Mouse (Mus musculus) hindbrain, embryonic 11.5 days (tissue): Measurements from ENCODE around the gene Ush2a. TPM values are rescaled to one million over a fixed set of nuclear protein-coding genes. Genes with fewer than 3 reads are reported as not detected.

Experiments used
- ATAC-seq: fragments of 200-750 bp; cut with Nextera tagmentation; 2 replicates; pipeline ENCODE4 v1.8.0; 2017; ENCODE audit warnings: mild to moderate bottlenecking, moderate TSS enrichment, moderate library complexity; ENCODE audit not compliant: low FRiP score
- DNase-seq: peaks from one replicate; pipeline ENCODE4 v3.0.0-alpha.2; 2015; ENCODE audit warnings: low spot score
- H3K27ac ChIP-seq: fragments of 300-500 bp; sonication (generic); 2 replicates; pipeline ENCODE4 v1.5.1; 2014; ENCODE audit warnings: mild to moderate bottlenecking, low read depth, low read length
- H3K27me3 ChIP-seq: fragments of 300-500 bp; sonication (generic); 2 replicates; pipeline ENCODE4 v1.6.1; 2014; ENCODE audit warnings: mild to moderate bottlenecking, low read length, moderate library complexity, mixed read lengths; ENCODE audit not compliant: control insufficient read depth, insufficient read depth
- H3K36me3 ChIP-seq: fragments of 300-500 bp; sonication (generic); 2 replicates; pipeline ENCODE4 v1.6.1; 2014; ENCODE audit warnings: mild to moderate bottlenecking, low read length, moderate library complexity, mixed read lengths; ENCODE audit not compliant: control insufficient read depth, insufficient read depth
- H3K4me1 ChIP-seq: fragments of 300-500 bp; sonication (generic); replicated peaks from 2 replicates; pipeline ENCODE4 v1.6.1; 2014; ENCODE audit warnings: low read length, mixed read lengths; ENCODE audit not compliant: control insufficient read depth, insufficient read depth
- H3K4me2 ChIP-seq: fragments of 300-500 bp; sonication (generic); replicated peaks from 2 replicates; pipeline ENCODE4 v1.6.1; 2014; ENCODE audit warnings: mild to moderate bottlenecking, low read depth, low read length
- H3K4me3 ChIP-seq: fragments of 300-500 bp; sonication (generic); 2 replicates; pipeline ENCODE4 v1.5.1; 2014; ENCODE audit warnings: low read depth, low read length
- H3K9ac ChIP-seq: fragments of 300-500 bp; sonication (generic); 2 replicates; pipeline ENCODE4 v1.6.1; 2014; ENCODE audit warnings: low read depth, low read length
- H3K9me3 ChIP-seq: fragments of 300-500 bp; sonication (generic); 2 replicates; pipeline ENCODE4 v1.6.1; 2016; ENCODE audit warnings: low read length; ENCODE audit not compliant: control insufficient read depth
- WGBS: fragments of 180-500 bp; shearing (Covaris S2); extraction: QIAGEN DNeasy Blood & Tissue Kit; methylation state at CpG from one replicate; pipeline ENCODE4 v1.1.7; 2014; 5-methylcytosine and 5-hydroxymethylcytosine counted together
- polyA plus RNA-seq: library from polyadenylated mRNA; unstranded; fragments of >200 nt; fragmentation: Nextera tagmentation; extraction: Ambion mirVana; gene quantifications from 2 replicates; pipeline ENCODE4 v1.2.1, GENCODE M21; 2014

Gene Ush2a
- polyA plus RNA-seq, 1 experiment from 2014 or later = 0.26 TPM

- H3K27me3 ChIP-seq = no peaks in the 10 kb centered on the region
- no peak overlapping the region for H3K4me2 ChIP-seq
- no peaks in the 10 kb centered on the region for H3K4me1 ChIP-seq
- no peak overlapping the region for H3K4me3 ChIP-seq
- no peak for DNase-seq
- no peak overlapping the region for H3K9ac ChIP-seq
- ATAC-seq = no peak
- peaks cover 10% of the 10 kb centered on the region; the same call in 1 of the 2 replicates for H3K36me3 ChIP-seq
- no peak overlapping the region for H3K27ac ChIP-seq
- 88% methylated on average over 6 of the region's 6 CpGs for WGBS
- no peaks in the 10 kb centered on the region for H3K9me3 ChIP-seq
Measured at GRCm38 (mm10) chr1:188973078-188973477, 711.3 kb downstream of the Ush2a start.

DNA sequence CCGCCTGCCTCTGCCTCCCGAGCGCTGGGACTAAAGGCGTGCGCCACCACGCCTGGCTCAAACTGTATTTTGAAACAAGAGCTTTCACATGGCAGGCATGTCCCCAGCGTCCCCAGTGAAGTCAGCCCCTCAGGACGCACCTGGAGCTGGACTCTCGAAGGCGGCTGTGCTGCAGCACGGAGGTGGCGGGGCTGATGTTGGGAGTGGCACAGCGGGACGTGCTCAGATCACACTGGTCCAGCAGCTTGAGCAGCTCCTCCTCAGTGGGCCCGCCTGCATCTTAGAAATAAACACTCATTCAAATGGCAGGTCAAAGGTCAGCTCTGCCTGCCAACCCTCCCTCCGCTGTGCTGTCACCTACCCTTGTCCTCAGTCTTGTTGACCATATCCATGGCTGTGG lies 712.1 kb downstream of the Ush2a start:
- no peak overlapping the region for H3K4me2 ChIP-seq

DNA sequence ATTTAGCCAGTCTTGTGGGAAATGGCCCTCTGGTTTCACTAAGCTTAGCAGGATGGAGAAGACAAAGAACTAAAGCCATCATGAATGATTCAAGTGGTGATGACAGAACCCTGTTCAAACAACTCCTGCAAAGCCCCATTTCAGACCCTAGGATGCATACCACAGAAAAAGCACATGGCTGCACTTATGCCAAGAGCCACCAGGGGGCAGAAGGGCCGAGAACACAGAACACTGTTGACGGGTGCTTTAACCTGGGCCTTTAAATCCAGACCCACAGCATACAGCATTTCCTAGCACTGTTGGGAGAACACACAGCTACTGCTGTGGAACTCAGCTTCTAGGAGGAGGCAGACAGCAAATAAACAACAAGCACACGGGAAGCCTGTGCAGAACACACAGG lies 718.2 kb downstream of the Ush2a start:
- 28% methylated on average over 3 of the region's 3 CpGs for WGBS
- ATAC-seq = 0 out of 2 replicates have a peak, but pooled peaks have one; percentile 43
- no peak overlapping the region for H3K27ac ChIP-seq
- no peaks in the 10 kb centered on the region for H3K27me3 ChIP-seq
- DNase-seq = peak; percentile 85
- H3K36me3 ChIP-seq = peaks cover 7% of the 10 kb centered on the region; the same call in 1 of the 2 replicates
- H3K4me1 ChIP-seq = no peaks in the 10 kb centered on the region
- no peak overlapping the region for H3K4me2 ChIP-seq
- no peaks in the 10 kb centered on the region for H3K9me3 ChIP-seq
- H3K4me3 ChIP-seq = no peak overlapping the region
- H3K9ac ChIP-seq = no peak overlapping the region

More for the DNA sequence above, 712.1 kb downstream of the Ush2a start:
- no peak for ATAC-seq
- no peaks in the 10 kb centered on the region for H3K9me3 ChIP-seq
- H3K9ac ChIP-seq = no peak overlapping the region
- no peak overlapping the region for H3K4me3 ChIP-seq
- WGBS = 87% methylated on average over 16 of the region's 16 CpGs
- H3K27me3 ChIP-seq = no peaks in the 10 kb centered on the region
- no peaks in the 10 kb centered on the region for H3K4me1 ChIP-seq
- H3K27ac ChIP-seq = no peak overlapping the region
- DNase-seq = no peak
- peaks cover 13% of the 10 kb centered on the region; the same call in 1 of the 2 replicates for H3K36me3 ChIP-seq

GRCm38 (mm10) chr1:188993218-188993617 lies 731.4 kb downstream of the Ush2a start:
- 31% methylated on average over 4 of the region's 4 CpGs for WGBS
- Histone ChIP-seq H3K27me3 (no peaks in the 10 kb centered on the region), H3K4me2 (no peak overlapping the region), H3K36me3 (0 out of 2 replicates have a peak, but pooled peaks cover 6% of the 10 kb centered on the region), H3K9me3 (no peaks in the 10 kb centered on the region), H3K27ac (no peak overlapping the region), H3K9ac (no peak overlapping the region), H3K4me3 (no peak overlapping the region), H3K4me1 (no peaks in the 10 kb centered on the region)
- peak; percentile 69 for DNase-seq
- ATAC-seq = no peak

DNA sequence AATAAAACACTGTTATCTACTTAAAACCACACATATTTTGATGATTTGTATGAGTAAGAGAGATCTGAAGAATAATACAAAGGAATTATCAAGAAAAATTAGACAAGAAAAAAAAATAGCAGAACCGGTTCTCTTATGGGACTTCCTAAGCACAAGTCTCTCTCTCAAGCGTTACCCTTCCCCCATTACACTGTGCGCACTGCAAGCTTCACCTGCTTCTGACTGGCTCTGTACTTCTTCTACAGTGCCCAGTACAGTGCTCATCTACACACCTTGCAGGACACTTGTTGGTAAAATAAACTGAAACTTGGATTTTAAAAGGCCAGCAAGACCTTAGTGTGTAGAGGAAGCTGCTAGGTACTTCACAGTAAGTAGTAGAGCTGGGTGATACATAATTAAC lies 736.1 kb downstream of the Ush2a start:
- ATAC-seq (no peak), DNase-seq (no peak)
- Histone ChIP-seq H3K9ac (no peak overlapping the region), H3K36me3 (0 out of 2 replicates have a peak, but pooled peaks cover 2% of the 10 kb centered on the region), H3K4me1 (no peaks in the 10 kb centered on the region), H3K4me3 (no peak overlapping the region), H3K27ac (no peak overlapping the region), H3K4me2 (no peak overlapping the region), H3K27me3 (no peaks in the 10 kb centered on the region), H3K9me3 (no peaks in the 10 kb centered on the region)
- WGBS = 93% methylated on average over 3 of the region's 3 CpGs

- 90% methylated on average over 10 of the region's 10 CpGs for WGBS
- no peaks in the 10 kb centered on the region for H3K9me3 ChIP-seq
- no peak for ATAC-seq
- H3K9ac ChIP-seq = no peak overlapping the region
- H3K27ac ChIP-seq = no peak overlapping the region
- H3K27me3 ChIP-seq = no peaks in the 10 kb centered on the region
- no peak overlapping the region for H3K4me3 ChIP-seq
- H3K4me2 ChIP-seq = no peak overlapping the region
- 0 out of 2 replicates have a peak, but pooled peaks cover 2% of the 10 kb centered on the region for H3K36me3 ChIP-seq
- no peak for DNase-seq
- no peaks in the 10 kb centered on the region for H3K4me1 ChIP-seq
Measured at GRCm38 (mm10) chr1:188999981-189000380, 738.2 kb downstream of the Ush2a start.

GRCm38 (mm10) chr1:189001815-189002214 lies 740.0 kb downstream of the Ush2a start:
- no peak for ATAC-seq
- 0 out of 2 replicates have a peak, but pooled peaks cover 1% of the 10 kb centered on the region for H3K36me3 ChIP-seq

DNA sequence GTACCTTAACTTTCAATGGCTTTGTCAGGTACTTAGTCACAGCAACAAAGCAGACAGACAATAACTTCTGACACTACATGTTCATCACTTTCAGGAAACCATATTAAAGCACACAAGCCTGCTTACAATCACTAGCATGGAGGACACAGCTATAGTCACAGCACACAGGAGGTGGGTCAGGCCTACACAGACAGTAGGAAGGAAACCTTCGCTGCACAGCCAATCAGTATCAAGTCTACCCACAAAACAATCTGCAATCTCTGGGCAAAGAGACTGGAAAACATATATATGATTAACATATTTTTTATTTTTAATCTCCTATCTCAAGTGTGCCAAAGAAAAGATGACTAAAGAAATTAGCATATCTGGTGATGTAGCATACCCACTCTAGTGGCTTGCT lies 743.0 kb downstream of the Ush2a start:
- Histone ChIP-seq H3K27ac (no peak overlapping the region), H3K36me3 (no peaks in the 10 kb centered on the region), H3K4me1 (no peaks in the 10 kb centered on the region; the same call in 1 of the 2 replicates), H3K4me3 (no peak overlapping the region), H3K4me2 (no peak overlapping the region), H3K9me3 (no peaks in the 10 kb centered on the region), H3K27me3 (no peaks in the 10 kb centered on the region), H3K9ac (no peak overlapping the region)
- no peak for ATAC-seq
- 100% methylated on average over 1 of the region's 1 CpGs for WGBS
- no peak for DNase-seq

More at GRCm38 (mm10) chr1:189001815-189002214, 740.0 kb downstream of the Ush2a start:
- Histone ChIP-seq H3K4me3 (no peak overlapping the region), H3K4me1 (no peaks in the 10 kb centered on the region; the same call in 1 of the 2 replicates), H3K27ac (no peak overlapping the region), H3K9ac (no peak overlapping the region), H3K27me3 (no peaks in the 10 kb centered on the region), H3K9me3 (no peaks in the 10 kb centered on the region), H3K4me2 (no peak overlapping the region)
- 90% methylated on average over 12 of the region's 12 CpGs for WGBS
- DNase-seq = no peak

DNA sequence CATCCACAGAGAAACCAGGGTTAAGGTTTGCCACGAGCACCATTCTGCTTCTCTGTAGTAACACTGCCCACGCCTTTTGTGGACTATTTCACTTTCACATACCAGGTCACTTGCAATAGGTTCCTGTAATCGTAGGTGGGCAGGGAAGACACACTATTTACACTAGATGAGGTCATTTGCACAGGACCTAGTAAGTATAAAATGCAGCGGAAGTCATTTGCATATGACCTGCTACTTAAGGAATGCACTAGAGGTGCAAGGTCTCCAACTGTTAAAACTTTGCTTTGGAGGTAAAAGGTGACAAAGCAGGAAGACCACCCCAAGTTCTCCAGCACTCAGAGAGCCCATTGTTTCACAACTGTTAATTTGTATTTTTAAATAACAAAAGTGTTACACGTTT lies 744.4 kb downstream of the Ush2a start:
- peak overlapping the region; percentile 92; the same call in 1 of the 2 replicates for H3K4me2 ChIP-seq
- no peaks in the 10 kb centered on the region for H3K27me3 ChIP-seq
- H3K4me1 ChIP-seq = no peaks in the 10 kb centered on the region; the same call in 1 of the 2 replicates
- no peak overlapping the region for H3K27ac ChIP-seq
- H3K4me3 ChIP-seq = no peak overlapping the region
- ATAC-seq (no peak), DNase-seq (no peak)
- H3K36me3 ChIP-seq = no peaks in the 10 kb centered on the region
- no peaks in the 10 kb centered on the region for H3K9me3 ChIP-seq
- H3K9ac ChIP-seq = no peak overlapping the region
- 64% methylated on average over 5 of the region's 5 CpGs for WGBS
